Mouse (Mus musculus) ES-Bruce4 (cell line): ENCODE results near the gene Kmt5a. TPM values are rescaled to one million over a fixed set of nuclear protein-coding genes. Genes with fewer than 3 reads are reported as not detected.

ENCODE experiments used
- H3K27ac ChIP-seq: 2 replicates; pipeline ENCODE4 v1.5.1; 2012; ENCODE audit warnings: low read length, inconsistent platforms; ENCODE audit not compliant: insufficient read depth
- H3K27me3 ChIP-seq: 2 replicates; pipeline ENCODE4 v1.6.1; 2012; ENCODE audit warnings: mild to moderate bottlenecking, low read length, inconsistent platforms; ENCODE audit not compliant: control insufficient read depth, poor library complexity, insufficient read depth, severe bottlenecking
- H3K36me3 ChIP-seq: 2 replicates; pipeline ENCODE4 v1.6.1; 2012; ENCODE audit warnings: inconsistent platforms, mild to moderate bottlenecking, low read length, moderate library complexity; ENCODE audit not compliant: control insufficient read depth, poor library complexity, insufficient read depth, severe bottlenecking
- H3K4me1 ChIP-seq: one replicate; pipeline ENCODE4 v1.8.1; 2011; ENCODE audit warnings: low read length; ENCODE audit not compliant: control insufficient read depth, insufficient read depth
- H3K4me3 ChIP-seq: 2 replicates; pipeline ENCODE4 v1.5.1; 2011; ENCODE audit warnings: low read depth, mild to moderate bottlenecking, low read length
- H3K9ac ChIP-seq: 2 replicates; pipeline ENCODE4 v1.6.1; 2012; ENCODE audit warnings: low read depth, mild to moderate bottlenecking, inconsistent platforms; ENCODE audit not compliant: poor library complexity, severe bottlenecking
- H3K9me3 ChIP-seq: replicated peaks from 2 replicates; pipeline ENCODE4 v1.6.1; 2012; ENCODE audit warnings: mild to moderate bottlenecking, low read length, inconsistent platforms; ENCODE audit not compliant: control insufficient read depth, poor library complexity, insufficient read depth, severe bottlenecking
- EP300 ChIP-seq: IDR thresholded peaks from 2 replicates; pipeline ENCODE4 v1.6.1; 2011; ENCODE audit warnings: low read depth, low read length; ENCODE audit not compliant: insufficient read depth
- POLR2A ChIP-seq: IDR thresholded peaks from one replicate; pipeline ENCODE4 v1.8.1; 2011; ENCODE audit warnings: low read length; ENCODE audit not compliant: insufficient read depth
- polyA plus RNA-seq: library from polyadenylated mRNA; stranded (reverse); fragments of >200 nt; gene quantifications from 2 replicates; pipeline ENCODE4 v1.2.4, GENCODE M21; 2011; ENCODE audit warnings: low read depth; ENCODE audit not compliant: missing spikeins, insufficient read depth, insufficient read length

Kmt5a gene
- polyA plus RNA-seq, 1 experiment: 187 TPM

GRCm38 (mm10) chr5:124510536-124511050 lies 70.9 kb downstream of the Kmt5a start:
- Histone ChIP-seq H3K4me3 (no peak overlapping the region), H3K27me3 (no peaks in the 10 kb centered on the region), H3K9ac (no peak overlapping the region), H3K27ac (no peak overlapping the region), H3K36me3 (no peaks in the 10 kb centered on the region), H3K9me3 (no peaks in the 10 kb centered on the region), H3K4me1 (peaks cover 1% of the 10 kb centered on the region)
- TF ChIP-seq EP300 (no peak), POLR2A (no peak)

Other genes with a start within 250 kb of the Kmt5a start
- 13.0 and 13.1 TPM in 2 replicates for gene Pitpnm2, start 190.2 kb upstream of the Kmt5a start, polyA plus RNA-seq
- gene Mphosph9, start 112.0 kb upstream of the Kmt5a start, polyA plus RNA-seq: 18.9 and 21.7 TPM in 2 replicates
- gene 2810006K23Rik, start 111.8 kb upstream of the Kmt5a start, polyA plus RNA-seq: 15.4 and 16.2 TPM in 2 replicates
- gene Cdk2ap1, start 76.8 kb upstream of the Kmt5a start, polyA plus RNA-seq: 122 and 125 TPM in 2 replicates
- gene Sbno1, start 13.9 kb upstream of the Kmt5a start, polyA plus RNA-seq: 177 and 189 TPM in 2 replicates
- 4.7 and 6.3 TPM in 2 replicates for gene Rilpl2, start 38.4 kb downstream of the Kmt5a start, polyA plus RNA-seq
- 27.1 and 28.6 TPM in 2 replicates for gene Snrnp35, start 43.2 kb downstream of the Kmt5a start, polyA plus RNA-seq
- 16.6 and 18.0 TPM in 2 replicates for gene Rilpl1, start 91.5 kb downstream of the Kmt5a start, polyA plus RNA-seq
- gene Tmed2, start 100.8 kb downstream of the Kmt5a start, polyA plus RNA-seq: 193 and 281 TPM in 2 replicates
- gene Ddx55, start 112.9 kb downstream of the Kmt5a start, polyA plus RNA-seq: 13.2 and 13.7 TPM in 2 replicates
- gene Eif2b1, start 139.2 kb downstream of the Kmt5a start, polyA plus RNA-seq: 57.1 and 61.3 TPM in 2 replicates
- gene Gtf2h3, start 139.2 kb downstream of the Kmt5a start, polyA plus RNA-seq: 83.6 and 83.8 TPM in 2 replicates
- gene Atp6v0a2, start 188.6 kb downstream of the Kmt5a start, polyA plus RNA-seq: 15.4 and 16.8 TPM in 2 replicates